Mouse (Mus musculus) olfactory bulb, adult 2 months (tissue): Measurements from ENCODE around the gene Ppox. TPM values are rescaled to one million over a fixed set of nuclear protein-coding genes. Genes with fewer than 3 reads are reported as not detected.

Source experiments
- H3K27ac ChIP-seq: fragments of 200-500 bp; 2 replicates; pipeline ENCODE4 v1.5.1; 2012; ENCODE audit warnings: low read depth, low read length; ENCODE audit not compliant: insufficient read depth
- H3K4me1 ChIP-seq: fragments of 200-500 bp; 2 replicates; pipeline ENCODE4 v1.6.1; 2012; ENCODE audit warnings: low read length; ENCODE audit not compliant: control insufficient read depth, insufficient read depth
- H3K4me3 ChIP-seq: fragments of 200-500 bp; 2 replicates; pipeline ENCODE4 v1.5.1; 2012; ENCODE audit warnings: mild to moderate bottlenecking, low read depth, low read length, moderate library complexity; ENCODE audit not compliant: insufficient read depth
- CTCF ChIP-seq: fragments of 200-500 bp; IDR thresholded peaks from 2 replicates; pipeline ENCODE4 v1.5.1; 2012; ENCODE audit warnings: low read depth, mild to moderate bottlenecking, low read length, moderate library complexity; ENCODE audit not compliant: insufficient read depth
- POLR2A ChIP-seq: fragments of 200-500 bp; IDR thresholded peaks from 2 replicates; pipeline ENCODE4 v1.6.1; 2012; ENCODE audit warnings: mild to moderate bottlenecking, low read depth, low read length, moderate library complexity; ENCODE audit not compliant: insufficient read depth
- WGBS: fragments of 180-500 bp; shearing (Covaris S2); methylation state at CpG from one replicate; pipeline ENCODE4 v1.1.7; 2018; 5-methylcytosine and 5-hydroxymethylcytosine counted together
- polyA plus RNA-seq: library from polyadenylated mRNA; stranded (reverse); fragments of >200 nt; gene quantifications from 2 replicates; pipeline ENCODE4 v1.2.4, GENCODE M21; 2012; ENCODE audit warnings: low replicate concordance; ENCODE audit not compliant: missing spikeins, insufficient read depth, insufficient read length

The Ppox gene
- polyA plus RNA-seq, 1 experiment, result not detected

GRCm38 (mm10) chr1:171239992-171240744 is 40.8 kb downstream of the Ppox start:
- H3K27ac ChIP-seq, result no peak overlapping the region
- TF ChIP-seq POLR2A (no peak), CTCF (no peak)
- WGBS, result 58% methylated on average over 15 of the region's 15 CpGs
- no peak overlapping the region for H3K4me3 ChIP-seq
- H3K4me1 ChIP-seq, result peaks cover 11% of the 10 kb centered on the region

DNA sequence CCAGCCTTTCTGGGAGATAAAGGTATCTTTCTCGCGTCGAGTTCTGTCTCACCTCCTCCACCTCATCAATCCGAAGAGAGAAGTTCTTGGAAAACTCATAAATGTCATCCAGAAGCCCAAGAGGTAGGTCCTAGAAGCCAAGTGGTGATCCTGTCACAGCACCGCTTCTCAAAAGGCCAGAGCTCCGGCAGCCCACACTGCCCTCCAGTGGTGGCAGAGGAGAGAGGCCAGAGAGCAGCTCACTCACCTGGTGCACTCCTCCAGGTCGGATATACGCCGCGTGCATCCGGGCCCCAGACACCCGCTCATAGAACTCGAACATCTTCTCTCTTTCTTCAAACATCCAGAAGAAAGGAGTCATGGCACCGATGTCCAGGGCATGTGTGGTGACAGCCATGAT is 42.5 kb downstream of the Ppox start:
- Histone ChIP-seq H3K27ac (no peak overlapping the region), H3K4me1 (peaks cover 8% of the 10 kb centered on the region), H3K4me3 (no peak overlapping the region)
- 70% methylated on average over 14 of the region's 14 CpGs for WGBS
- TF ChIP-seq POLR2A (no peak), CTCF (peak; percentile 56)

DNA sequence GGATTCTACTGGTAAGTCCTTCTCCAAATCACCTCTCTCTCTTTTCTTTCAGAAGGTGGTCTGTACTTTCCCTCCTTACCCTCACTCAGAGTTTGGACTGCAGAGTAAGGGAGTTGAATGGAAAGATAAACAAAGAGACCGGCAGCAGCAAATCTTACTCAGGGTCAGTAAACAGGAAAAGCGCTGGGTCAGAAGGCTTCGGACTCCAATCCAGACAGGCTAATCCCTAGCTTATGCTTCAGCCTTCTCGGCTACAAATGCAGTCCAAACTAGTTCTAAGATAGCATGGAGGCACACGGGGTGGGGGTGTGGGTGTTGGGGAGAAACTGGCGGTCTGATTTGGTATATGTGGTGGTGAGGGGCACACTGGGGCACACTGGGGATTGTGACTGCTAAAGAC is 43.5 kb downstream of the Ppox start:
- H3K27ac ChIP-seq, result no peak overlapping the region
- H3K4me3 ChIP-seq, result no peak overlapping the region
- TF ChIP-seq POLR2A (no peak), CTCF (no peak)
- H3K4me1 ChIP-seq, result peaks cover 8% of the 10 kb centered on the region
- WGBS, result 93% methylated on average over 6 of the region's 6 CpGs

DNA sequence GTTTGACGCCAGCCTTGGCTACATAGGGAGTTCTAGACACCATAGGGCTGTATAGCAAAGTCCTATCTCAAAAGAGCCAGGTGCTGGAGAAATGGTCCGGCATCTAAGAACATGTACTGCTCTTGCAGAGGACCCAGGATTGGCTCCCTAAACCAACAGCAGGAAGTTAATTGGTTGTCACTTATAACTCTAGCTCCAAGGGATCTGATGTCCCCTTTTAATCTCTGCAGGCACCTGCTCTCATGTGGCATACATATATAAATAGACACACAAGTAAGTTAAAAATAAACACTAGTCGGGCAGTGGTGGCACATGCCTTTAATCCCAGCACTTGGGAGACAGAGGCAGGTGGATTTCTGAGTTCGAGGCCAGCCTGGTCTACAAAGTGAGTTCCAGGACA is 45.2 kb downstream of the Ppox start:
- no peak for TF ChIP-seq POLR2A
- TF ChIP-seq CTCF, result no peak
- Histone ChIP-seq H3K4me3 (no peak overlapping the region), H3K4me1 (peaks cover 4% of the 10 kb centered on the region), H3K27ac (no peak overlapping the region)
- WGBS, result 71% methylated on average over 4 of the region's 4 CpGs

DNA sequence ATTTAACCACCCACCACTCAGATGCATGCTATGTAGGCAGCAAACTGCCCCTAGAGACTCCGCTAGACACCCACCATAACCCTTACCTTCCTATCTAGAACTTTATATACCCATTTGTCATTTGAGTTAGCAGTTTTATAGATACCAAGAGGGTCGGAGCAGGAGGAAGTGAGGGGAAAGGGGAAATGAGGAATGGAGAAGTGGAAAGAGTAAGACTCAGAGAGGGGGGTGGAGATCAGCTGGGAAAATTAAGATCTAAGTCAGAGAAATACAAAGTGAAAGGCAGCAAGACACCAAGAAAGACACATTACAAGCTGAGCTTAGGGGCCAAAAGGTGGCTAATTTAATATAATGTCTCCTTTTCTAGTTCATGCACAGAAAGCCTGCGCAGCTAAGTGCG is 46.4 kb downstream of the Ppox start:
- Histone ChIP-seq H3K4me3 (no peak overlapping the region), H3K27ac (no peak overlapping the region), H3K4me1 (no peaks in the 10 kb centered on the region)
- WGBS, result 91% methylated on average over 4 of the region's 4 CpGs
- TF ChIP-seq POLR2A, result no peak
- TF ChIP-seq CTCF, result no peak

DNA sequence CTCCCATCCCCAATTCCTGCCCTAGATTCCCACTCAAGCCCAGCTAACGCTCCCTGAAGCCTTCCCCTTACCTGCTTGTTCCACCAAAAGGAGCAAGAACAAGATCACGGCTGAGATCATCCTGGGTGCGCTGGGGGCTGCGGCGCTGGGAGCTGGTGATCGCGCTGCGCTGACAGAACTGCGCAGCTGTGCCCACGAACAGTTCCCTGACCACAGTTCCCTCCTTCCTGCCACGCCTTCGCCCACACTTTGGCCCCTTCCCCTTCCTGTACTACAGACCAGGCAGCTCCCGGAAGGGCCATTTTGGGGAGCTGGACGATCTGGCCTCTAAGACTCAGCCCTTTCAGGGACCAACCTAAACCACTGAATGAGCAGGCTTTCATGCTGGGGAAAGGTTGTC is 46.9 kb downstream of the Ppox start, which contains the start of gene Fcer1g:
Fcer1g (minus strand) TSS at position 240 of the 400 bp plus-strand sequence.
- WGBS, result 88% methylated on average over 14 of the region's 14 CpGs
- Histone ChIP-seq H3K4me1 (no peaks in the 10 kb centered on the region), H3K4me3 (no peak within 1 kb of the TSS), H3K27ac (no peak within 1 kb of the TSS)
- TF ChIP-seq CTCF (no peak), POLR2A (no peak)

- H3K4me3 ChIP-seq, result no peak overlapping the region
- no peak for TF ChIP-seq POLR2A
Observed at GRCm38 (mm10) chr1:171232800-171233730, 47.9 kb downstream of the Ppox start.

DNA sequence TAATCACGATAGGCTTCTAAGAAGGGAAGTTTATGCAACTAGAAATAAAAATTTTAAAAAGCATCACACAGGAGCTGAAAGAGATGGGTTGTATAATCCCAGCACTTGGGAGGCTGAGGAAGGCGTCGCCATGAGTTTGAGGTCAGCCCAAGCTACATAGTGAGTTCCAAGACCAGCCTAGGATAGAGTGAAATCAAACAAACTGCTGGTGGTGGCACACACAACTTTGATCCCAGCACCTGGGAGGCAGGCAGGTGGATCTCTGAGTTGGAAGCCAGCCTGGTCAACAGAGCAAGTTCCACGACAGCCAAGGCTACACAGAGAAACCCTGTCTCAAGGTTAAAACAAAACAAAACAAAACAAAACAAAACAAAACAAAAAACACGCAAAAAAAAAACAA is 48.6 kb downstream of the Ppox start:
- WGBS, result 80% methylated on average over 5 of the region's 5 CpGs
- H3K4me3 ChIP-seq, result no peak overlapping the region
- no peak overlapping the region for H3K27ac ChIP-seq
- TF ChIP-seq CTCF (no peak), POLR2A (no peak)
- H3K4me1 ChIP-seq, result no peaks in the 10 kb centered on the region

More at GRCm38 (mm10) chr1:171232800-171233730, 47.9 kb downstream of the Ppox start:
- no peaks in the 10 kb centered on the region for H3K4me1 ChIP-seq
- 80% methylated on average over 12 of the region's 12 CpGs for WGBS
- H3K27ac ChIP-seq, result no peak overlapping the region

DNA sequence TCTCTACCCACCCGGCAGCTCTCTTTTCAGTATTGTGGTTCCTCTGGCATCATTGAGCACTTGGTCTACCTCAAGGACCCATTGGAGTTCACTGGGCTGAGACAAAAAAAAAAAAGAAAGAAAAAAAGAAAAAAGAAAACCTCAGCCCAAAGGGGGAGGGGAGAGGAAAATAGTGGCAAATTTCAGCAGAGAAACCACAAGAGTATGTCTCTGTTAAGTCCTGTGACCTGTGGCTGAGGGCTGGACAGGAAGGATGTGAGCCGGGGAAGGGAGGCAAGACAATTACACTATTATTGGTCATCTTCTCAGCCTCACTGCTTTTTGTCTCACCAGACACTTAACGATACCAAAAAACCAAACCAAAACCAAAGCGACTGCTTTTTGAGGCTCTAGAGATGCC is 49.1 kb downstream of the Ppox start:
- Histone ChIP-seq H3K4me1 (no peaks in the 10 kb centered on the region), H3K4me3 (no peak overlapping the region), H3K27ac (no peak overlapping the region)
- 67% methylated on average over 4 of the region's 4 CpGs for WGBS
- TF ChIP-seq CTCF, result no peak
- TF ChIP-seq POLR2A, result no peak
